Mouse (Mus musculus) lung, embryonic 16.5 days (tissue): ENCODE measurements at regions not wholly inside any gene's neighbourhood (a gene's known extent, or its start where the extent isn't known, plus 50 kb on each side); places are given as distances from the start of the nearest gene placed in this dataset.

Experiments used
- ATAC-seq: fragments of 200-750 bp; cut with Nextera tagmentation; 2 replicates; pipeline ENCODE4 v1.8.0; 2017; ENCODE audit warnings: low read depth, mild to moderate bottlenecking, moderate library complexity
- H3K27ac ChIP-seq: fragments of 300-500 bp; sonication (generic); 2 replicates; pipeline ENCODE4 v1.5.1; 2014; ENCODE audit warnings: mild to moderate bottlenecking, control low read depth, low read length
- H3K27me3 ChIP-seq: fragments of 300-500 bp; sonication (generic); 2 replicates; pipeline ENCODE4 v1.6.1; 2014; ENCODE audit warnings: low read depth, low read length, mixed read lengths; ENCODE audit not compliant: control insufficient read depth, insufficient read depth
- H3K36me3 ChIP-seq: fragments of 300-500 bp; sonication (generic); 2 replicates; pipeline ENCODE4 v1.6.1; 2014; ENCODE audit warnings: low read length; ENCODE audit not compliant: control insufficient read depth, insufficient read depth
- H3K4me1 ChIP-seq: fragments of 300-500 bp; sonication (generic); replicated peaks from 2 replicates; pipeline ENCODE4 v1.6.1; 2014; ENCODE audit warnings: low read length, mixed read lengths; ENCODE audit not compliant: control insufficient read depth, insufficient read depth
- H3K4me2 ChIP-seq: fragments of 300-500 bp; sonication (generic); 2 replicates; pipeline ENCODE4 v1.6.1; 2014; ENCODE audit warnings: low read depth, low read length, control low read depth
- H3K4me3 ChIP-seq: fragments of 300-500 bp; sonication (generic); 2 replicates; pipeline ENCODE4 v1.5.1; 2014; ENCODE audit warnings: mild to moderate bottlenecking, low read length, control low read depth
- H3K9ac ChIP-seq: fragments of 300-500 bp; sonication (generic); 2 replicates; pipeline ENCODE4 v1.6.1; 2014; ENCODE audit warnings: low read length, control low read depth
- H3K9me3 ChIP-seq: fragments of 300-500 bp; sonication (generic); 2 replicates; pipeline ENCODE4 v1.6.1; 2016; ENCODE audit warnings: low read length; ENCODE audit not compliant: control insufficient read depth
- WGBS: fragments of 180-500 bp; shearing (Covaris S2); extraction: QIAGEN DNeasy Blood & Tissue Kit; methylation state at CpG from one replicate; pipeline ENCODE4 v1.1.7; 2014; 5-methylcytosine and 5-hydroxymethylcytosine counted together

GRCm38 (mm10) chr9:62615799-62616198 is 61.8 kb upstream of the Itga11 start:
- Histone ChIP-seq H3K9ac (no peak overlapping the region), H3K9me3 (no peaks in the 10 kb centered on the region), H3K4me2 (no peak overlapping the region), H3K27me3 (no peaks in the 10 kb centered on the region), H3K27ac (no peak overlapping the region), H3K4me3 (no peak overlapping the region), H3K36me3 (no peaks in the 10 kb centered on the region), H3K4me1 (no peaks in the 10 kb centered on the region)
- 50% methylated on average over 1 of the region's 1 CpGs for WGBS
- ATAC-seq = no peak

- no peak for ATAC-seq
- H3K27me3 ChIP-seq = peaks cover 1% of the 10 kb centered on the region; the same call in 1 of the 2 replicates
Measured at GRCm38 (mm10) chr9:62618994-62619393, 58.6 kb upstream of the Itga11 start.

GRCm38 (mm10) chr9:62620901-62621445 is 56.7 kb upstream of the Itga11 start:
- Histone ChIP-seq H3K27me3 (peaks cover 2% of the 10 kb centered on the region; the same call in 1 of the 2 replicates), H3K4me1 (no peaks in the 10 kb centered on the region), H3K9me3 (no peaks in the 10 kb centered on the region), H3K27ac (no peak overlapping the region), H3K4me3 (no peak overlapping the region), H3K36me3 (no peaks in the 10 kb centered on the region), H3K9ac (no peak overlapping the region), H3K4me2 (no peak overlapping the region)
- WGBS = 59% methylated on average over 9 of the region's 9 CpGs
- no peak for ATAC-seq

More at GRCm38 (mm10) chr9:62618994-62619393, 58.6 kb upstream of the Itga11 start:
- Histone ChIP-seq H3K4me2 (no peak overlapping the region), H3K9ac (no peak overlapping the region), H3K4me3 (no peak overlapping the region), H3K36me3 (no peaks in the 10 kb centered on the region), H3K4me1 (no peaks in the 10 kb centered on the region), H3K27ac (no peak overlapping the region), H3K9me3 (no peaks in the 10 kb centered on the region)
- 82% methylated on average over 1 of the region's 1 CpGs for WGBS

- Histone ChIP-seq H3K9me3 (no peaks in the 10 kb centered on the region), H3K9ac (no peak overlapping the region), H3K4me3 (no peak overlapping the region), H3K36me3 (no peaks in the 10 kb centered on the region), H3K4me2 (no peak overlapping the region), H3K27me3 (peaks cover 2% of the 10 kb centered on the region; the same call in 1 of the 2 replicates), H3K27ac (no peak overlapping the region), H3K4me1 (no peaks in the 10 kb centered on the region)
- ATAC-seq = no peak
- WGBS = 49% methylated on average over 10 of the region's 10 CpGs
Measured at GRCm38 (mm10) chr9:62622106-62622505, 55.5 kb upstream of the Itga11 start.

- WGBS = 61% methylated on average over 8 of the region's 8 CpGs
- H3K4me2 ChIP-seq = no peak overlapping the region
- H3K9me3 ChIP-seq = no peaks in the 10 kb centered on the region
- H3K27me3 ChIP-seq = peaks cover 2% of the 10 kb centered on the region; the same call in 1 of the 2 replicates
- no peak overlapping the region for H3K27ac ChIP-seq
- H3K36me3 ChIP-seq = no peaks in the 10 kb centered on the region
- ATAC-seq = no peak
- no peaks in the 10 kb centered on the region for H3K4me1 ChIP-seq
- no peak overlapping the region for H3K4me3 ChIP-seq
- H3K9ac ChIP-seq = no peak overlapping the region
Measured at GRCm38 (mm10) chr9:62624562-62625044, 53.0 kb upstream of the Itga11 start.

- H3K4me2 ChIP-seq = no peak overlapping the region
- no peak for ATAC-seq
- H3K9ac ChIP-seq = no peak overlapping the region
- H3K4me1 ChIP-seq = no peaks in the 10 kb centered on the region
- H3K4me3 ChIP-seq = no peak overlapping the region
- 49% methylated on average over 6 of the region's 6 CpGs for WGBS
- no peaks in the 10 kb centered on the region for H3K9me3 ChIP-seq
- H3K27me3 ChIP-seq = peaks cover 2% of the 10 kb centered on the region; the same call in 1 of the 2 replicates
- no peaks in the 10 kb centered on the region for H3K36me3 ChIP-seq
- H3K27ac ChIP-seq = no peak overlapping the region
Measured at GRCm38 (mm10) chr9:62627071-62628000, 50.3 kb upstream of the Itga11 start.
